Mouse (Mus musculus): ENCODE measurements around the gene Clca3a1. TPM values are rescaled to one million over a fixed set of nuclear protein-coding genes. Genes with fewer than 3 reads are reported as not detected.

The Clca3a1 gene
- polyA plus RNA-seq, 1 experiment = not detected

GRCm38 (mm10) chr3:144698790-144699433 is 61.9 kb downstream of the Clca3a1 start:
- Histone ChIP-seq H3K79me2 (ENCODE audit: control insufficient read depth, insufficient read depth) (peaks cover 31% of the 10 kb centered on the region), H3K4me2 (ENCODE audit: low read depth) (no peak overlapping the region), H3K4me3 (no peak overlapping the region), H3ac (ENCODE audit: control insufficient read depth, insufficient read length) (no peak overlapping the region), H3K27me3 (ENCODE audit: control insufficient read depth, insufficient read depth, insufficient read length) (no peaks in the 10 kb centered on the region), H3K36me3 (ENCODE audit: control insufficient read depth, insufficient read depth) (peaks cover 92% of the 10 kb centered on the region)
- TF ChIP-seq TCF3 (IDR thresholded peaks at IDR 0.05; ENCODE audit: insufficient read length, low read depth) (peak; percentile 79), USF1 (IDR thresholded peaks at IDR 0.05; ENCODE audit: low read depth) (no peak), MYOD1 (IDR thresholded peaks at IDR 0.05; ENCODE audit: control insufficient read depth in 1 of 3, insufficient read length in 2 of 3, low read depth in 2 of 3) (peak; percentile 82 to 91 (median 90)), REST (IDR thresholded peaks at IDR 0.05; ENCODE audit: insufficient read depth, insufficient read length) (no peak), POLR2AphosphoS2 (IDR thresholded peaks at IDR 0.05; ENCODE audit: insufficient read length, low read depth) (no peak), MYOG (IDR thresholded peaks at IDR 0.05; ENCODE audit: control insufficient read depth in 1 of 3, insufficient read depth in 1 of 3, insufficient read length in 2 of 3, low read depth in 2 of 3) (peak; percentile 38 to 90 (median 85)), POLR2A (IDR thresholded peaks at IDR 0.05; ENCODE audit: insufficient read length, low read depth) (no peak), TCF12 (IDR thresholded peaks at IDR 0.05; ENCODE audit: insufficient read depth, poor library complexity, severe bottlenecking) (peak; percentile 74), MAX (IDR thresholded peaks at IDR 0.05; ENCODE audit: low read depth) (no peak), E2F4 (IDR thresholded peaks at IDR 0.05; ENCODE audit: insufficient read depth) (no peak), SRF (IDR thresholded peaks at IDR 0.05; ENCODE audit: control insufficient read depth, insufficient read length, low read depth) (no peak), CEBPB (IDR thresholded peaks at IDR 0.05; ENCODE audit: insufficient read depth, poor library complexity, severe bottlenecking) (no peak)

DNA sequence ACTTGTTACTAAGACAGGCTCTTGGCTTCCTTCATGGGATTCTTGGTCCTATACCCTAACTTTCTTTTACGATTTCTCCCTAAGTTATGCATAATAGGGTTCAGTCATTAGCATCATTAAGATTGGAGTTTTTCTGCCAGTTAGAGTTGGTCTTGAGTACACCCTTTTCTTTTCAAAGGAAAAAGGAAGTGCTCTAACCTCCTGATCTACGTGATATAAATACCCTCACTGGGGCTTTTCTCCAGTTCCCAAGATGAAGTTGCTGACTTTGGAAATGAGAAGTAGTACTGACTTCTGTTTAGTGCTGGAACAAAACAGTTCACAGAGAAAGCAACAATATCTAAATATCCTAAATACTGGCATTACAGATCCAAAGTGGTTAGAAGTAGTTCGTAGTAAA is 62.8 kb downstream of the Clca3a1 start:
- Histone ChIP-seq H3K27me3 (ENCODE audit: control insufficient read depth, insufficient read depth, insufficient read length) (no peaks in the 10 kb centered on the region), H3K79me2 (ENCODE audit: control insufficient read depth, insufficient read depth) (peaks cover 22% of the 10 kb centered on the region), H3K4me2 (ENCODE audit: low read depth) (no peak overlapping the region), H3K36me3 (ENCODE audit: control insufficient read depth, insufficient read depth) (peaks cover 94% of the 10 kb centered on the region), H3K4me3 (no peak overlapping the region), H3ac (ENCODE audit: control insufficient read depth, insufficient read length) (no peak overlapping the region)
- TF ChIP-seq USF1 (IDR thresholded peaks at IDR 0.05; ENCODE audit: low read depth) (no peak), TCF3 (IDR thresholded peaks at IDR 0.05; ENCODE audit: insufficient read length, low read depth) (no peak), POLR2A (IDR thresholded peaks at IDR 0.05; ENCODE audit: insufficient read length, low read depth) (no peak), CEBPB (IDR thresholded peaks at IDR 0.05; ENCODE audit: insufficient read depth, poor library complexity, severe bottlenecking) (no peak), POLR2AphosphoS2 (IDR thresholded peaks at IDR 0.05; ENCODE audit: insufficient read length, low read depth) (no peak), MYOD1 (IDR thresholded peaks at IDR 0.05; ENCODE audit: control insufficient read depth in 1 of 3, insufficient read length in 2 of 3, low read depth in 2 of 3) (no peak), REST (IDR thresholded peaks at IDR 0.05; ENCODE audit: insufficient read depth, insufficient read length) (no peak), E2F4 (IDR thresholded peaks at IDR 0.05; ENCODE audit: insufficient read depth) (no peak), SRF (IDR thresholded peaks at IDR 0.05; ENCODE audit: control insufficient read depth, insufficient read length, low read depth) (no peak), TCF12 (IDR thresholded peaks at IDR 0.05; ENCODE audit: insufficient read depth, poor library complexity, severe bottlenecking) (no peak), MAX (IDR thresholded peaks at IDR 0.05; ENCODE audit: low read depth) (no peak), MYOG (IDR thresholded peaks at IDR 0.05; ENCODE audit: control insufficient read depth in 1 of 3, insufficient read depth in 1 of 3, insufficient read length in 2 of 3, low read depth in 2 of 3) (no peak)

- H3K79me2 ChIP-seq (ENCODE audit: control insufficient read depth, insufficient read depth) = peaks cover 21% of the 10 kb centered on the region
- TF ChIP-seq E2F4 (IDR thresholded peaks at IDR 0.05; ENCODE audit: insufficient read depth) (no peak), POLR2A (IDR thresholded peaks at IDR 0.05; ENCODE audit: insufficient read length, low read depth) (no peak), REST (IDR thresholded peaks at IDR 0.05; ENCODE audit: insufficient read depth, insufficient read length) (no peak), POLR2AphosphoS2 (IDR thresholded peaks at IDR 0.05; ENCODE audit: insufficient read length, low read depth) (no peak), TCF12 (IDR thresholded peaks at IDR 0.05; ENCODE audit: insufficient read depth, poor library complexity, severe bottlenecking) (no peak), TCF3 (IDR thresholded peaks at IDR 0.05; ENCODE audit: insufficient read length, low read depth) (no peak), MYOG (IDR thresholded peaks at IDR 0.05; ENCODE audit: control insufficient read depth in 1 of 3, insufficient read depth in 1 of 3, insufficient read length in 2 of 3, low read depth in 2 of 3) (no peak), CEBPB (IDR thresholded peaks at IDR 0.05; ENCODE audit: insufficient read depth, poor library complexity, severe bottlenecking) (no peak), SRF (IDR thresholded peaks at IDR 0.05; ENCODE audit: control insufficient read depth, insufficient read length, low read depth) (no peak), MYOD1 (IDR thresholded peaks at IDR 0.05; ENCODE audit: control insufficient read depth in 1 of 3, insufficient read length in 2 of 3, low read depth in 2 of 3) (no peak), USF1 (IDR thresholded peaks at IDR 0.05; ENCODE audit: low read depth) (no peak), MAX (IDR thresholded peaks at IDR 0.05; ENCODE audit: low read depth) (no peak)
- no peak overlapping the region for H3K4me2 ChIP-seq (ENCODE audit: low read depth)
- H3K36me3 ChIP-seq (ENCODE audit: control insufficient read depth, insufficient read depth) = peaks cover 93% of the 10 kb centered on the region
- no peak overlapping the region for H3K4me3 ChIP-seq
- no peak overlapping the region for H3ac ChIP-seq (ENCODE audit: control insufficient read depth, insufficient read length)
- H3K27me3 ChIP-seq (ENCODE audit: control insufficient read depth, insufficient read depth, insufficient read length) = no peaks in the 10 kb centered on the region
These were observed 63.6 kb downstream of the Clca3a1 start for GRCm38 (mm10) chr3:144697154-144697553.

DNA sequence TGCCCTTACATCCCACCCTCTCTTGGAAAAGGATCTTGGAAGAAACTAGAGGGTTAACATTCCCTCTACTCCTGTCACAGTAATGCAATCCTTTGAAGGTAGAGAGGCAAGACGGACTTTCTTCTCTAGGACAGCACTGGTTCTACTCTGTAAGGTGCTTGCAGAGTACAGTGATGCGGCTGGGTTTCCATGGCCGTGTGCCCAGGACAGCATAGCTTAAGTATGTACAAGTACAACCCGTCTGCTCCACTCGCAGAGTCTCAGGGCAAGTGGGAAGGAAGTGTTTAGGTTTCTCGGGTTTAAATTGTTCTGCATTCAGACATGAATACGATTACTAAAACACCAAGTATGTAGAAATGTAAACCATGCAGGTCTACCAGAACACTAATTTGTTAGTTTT is 65.8 kb downstream of the Clca3a1 start:
- Histone ChIP-seq H3ac (ENCODE audit: control insufficient read depth, insufficient read length) (no peak overlapping the region), H3K79me2 (ENCODE audit: control insufficient read depth, insufficient read depth) (peaks cover 7% of the 10 kb centered on the region), H3K36me3 (ENCODE audit: control insufficient read depth, insufficient read depth) (peaks cover 90% of the 10 kb centered on the region), H3K27me3 (ENCODE audit: control insufficient read depth, insufficient read depth, insufficient read length) (no peaks in the 10 kb centered on the region), H3K4me3 (no peak overlapping the region), H3K4me2 (ENCODE audit: low read depth) (no peak overlapping the region)
- TF ChIP-seq MAX (IDR thresholded peaks at IDR 0.05; ENCODE audit: low read depth) = no peak
- TF ChIP-seq POLR2AphosphoS2 (IDR thresholded peaks at IDR 0.05; ENCODE audit: insufficient read length, low read depth) = peak; percentile 62

Measured in myocyte (in vitro differentiated cells).